Mouse (Mus musculus) limb, embryonic 12.5 days (tissue): ENCODE measurements around the gene Zscan4c. TPM values are rescaled to one million over a fixed set of nuclear protein-coding genes. Genes with fewer than 3 reads are reported as not detected.
"Not testable (repeated sequence)": the region's sequence is repeated elsewhere in the genome, so short reads cannot be mapped to it uniquely, and the experiment has no call there.

Experiments
- ATAC-seq: fragments of 200-750 bp; cut with Nextera tagmentation; 2 replicates; pipeline ENCODE4 v1.8.0; 2017; ENCODE audit warnings: low read depth, moderate TSS enrichment; ENCODE audit not compliant: insufficient number of reproducible peaks, insufficient read depth, low FRiP score, low TSS enrichment
- H3K27ac ChIP-seq: fragments of 300-500 bp; sonication (generic); 2 replicates; pipeline ENCODE4 v1.5.1; 2016; ENCODE audit warnings: mild to moderate bottlenecking, moderate library complexity
- H3K27me3 ChIP-seq: fragments of 300-500 bp; sonication (generic); 2 replicates; pipeline ENCODE4 v1.6.1; 2016; ENCODE audit warnings: mild to moderate bottlenecking, moderate library complexity
- H3K36me3 ChIP-seq: fragments of 300-500 bp; sonication (generic); 2 replicates; pipeline ENCODE4 v1.6.1; 2016; ENCODE audit warnings: mild to moderate bottlenecking, moderate library complexity
- H3K4me1 ChIP-seq: fragments of 300-500 bp; sonication (generic); replicated peaks from 2 replicates; pipeline ENCODE4 v1.6.1; 2016
- H3K4me2 ChIP-seq: fragments of 300-500 bp; sonication (generic); 2 replicates; pipeline ENCODE4 v1.6.1; 2016; ENCODE audit warnings: mild to moderate bottlenecking, moderate library complexity
- H3K4me3 ChIP-seq: fragments of 300-500 bp; sonication (generic); replicated peaks from 2 replicates; pipeline ENCODE4 v1.5.1; 2016; ENCODE audit warnings: mild to moderate bottlenecking
- H3K9ac ChIP-seq: fragments of 300-500 bp; sonication (generic); replicated peaks from 2 replicates; pipeline ENCODE4 v1.6.1; 2016; ENCODE audit warnings: mild to moderate bottlenecking, moderate library complexity
- H3K9me3 ChIP-seq: fragments of 300-500 bp; sonication (generic); 2 replicates; pipeline ENCODE4 v1.6.1; 2016; ENCODE audit warnings: mild to moderate bottlenecking, moderate library complexity
- WGBS: fragments of 180-500 bp; shearing (Covaris S2); methylation state at CpG from one replicate; pipeline ENCODE4 v1.1.7; 2016; 5-methylcytosine and 5-hydroxymethylcytosine counted together
- microRNA-seq: library from miRNA; unstranded; fragments of <30 nt; microRNA quantifications from one replicate; pipeline ENCODE4, GENCODE M21; 2017
- polyA plus RNA-seq: library from polyadenylated mRNA; unstranded; fragments of >200 nt; fragmentation: Nextera tagmentation; extraction: Ambion mirVana; gene quantifications from 2 replicates; pipeline ENCODE4 v1.2.1, GENCODE M21; 2016

Zscan4c gene
- polyA plus RNA-seq: not detected in 2 replicates

DNA sequence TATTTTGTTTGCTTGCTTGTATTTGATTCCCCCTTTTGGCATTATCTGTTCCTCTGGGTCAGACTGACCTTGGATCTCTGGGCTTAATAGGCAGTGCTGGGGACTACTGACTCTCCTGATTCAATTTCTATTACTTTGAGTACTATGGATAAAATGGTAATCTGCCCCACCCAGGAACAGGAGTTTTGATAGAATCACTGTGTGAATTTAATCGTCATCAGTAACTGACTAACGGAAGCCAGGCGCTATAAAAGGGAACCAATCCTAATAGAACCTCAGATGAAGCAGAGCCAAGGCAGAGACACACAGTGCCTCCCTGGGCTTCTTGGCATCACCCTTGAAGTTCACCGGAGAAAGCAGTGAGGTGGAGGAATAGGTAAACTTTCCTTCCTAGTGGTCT is at the start of gene Zscan4c:
Gene Zscan4c (plus strand): TSS at position 301 of the 400 bp plus-strand sequence.
- H3K27me3 ChIP-seq, H3K27ac ChIP-seq, H3K4me1 ChIP-seq, H3K4me3 ChIP-seq, H3K9me3 ChIP-seq, H3K36me3 ChIP-seq, H3K9ac ChIP-seq, H3K4me2 ChIP-seq, ATAC-seq: not testable (repeated sequence)
- 86% methylated on average over 4 of the region's 4 CpGs for WGBS

Small RNA genes within 50 kb of the gene (microRNA-seq; reads per million reads assigned to microRNA genes)
- gene Mir297-1: not detected

Other genes with a start within 250 kb of the Zscan4c start
- not detected in 2 replicates for gene Zscan4b, start 100.7 kb upstream of the Zscan4c start, polyA plus RNA-seq
- gene Zscan4-ps1, start 63.9 kb downstream of the Zscan4c start, polyA plus RNA-seq: not detected in 2 replicates
- gene Zscan4d, start 160.4 kb downstream of the Zscan4c start, polyA plus RNA-seq: not detected in 2 replicates